Comparison of ENCODE assay signal across 1 mouse cellular context in genomic region chr6:83165607-83166242, GRCm38 (mm10).
TF ChIP-seq lines count a peak whose summit lies in the region.

TSS of gene Dctn1 (plus strand) at chr6:83165920.

TF ChIP-seq in CH12.LX, 34 proteins besides CTCF, POLR2A, EP300 and RAD21 (continued from another document):
- no peak for TF ChIP-seq PAX5 (IDR thresholded peaks at IDR 0.05; ENCODE audit: low read length)
- peak; percentile 58; the same call in 1 of the 2 replicates for TF ChIP-seq NELFE (IDR thresholded peaks at IDR 0.05; ENCODE audit: low read depth, low read length)
- TF ChIP-seq SMC3 (IDR thresholded peaks at IDR 0.05; ENCODE audit: low read depth, low read length), result peak; percentile 39
- peak; percentile 44 for TF ChIP-seq TCF12 (IDR thresholded peaks at IDR 0.05; ENCODE audit: low read depth, low read length)
- TF ChIP-seq UBTF (IDR thresholded peaks at IDR 0.05; ENCODE audit: low read depth, low read length), result no peak
- TF ChIP-seq ZNF384 (IDR thresholded peaks at IDR 0.05; ENCODE audit: low read depth, low read length), result no peak
- TF ChIP-seq KAT2A (IDR thresholded peaks at IDR 0.05; ENCODE audit: insufficient replicate concordance, low read length), result no peak
- TF ChIP-seq JUN (IDR thresholded peaks at IDR 0.05; ENCODE audit: insufficient read depth, low read depth, low read length), result no peak
- peak; percentile 58 for TF ChIP-seq MAZ (IDR thresholded peaks at IDR 0.05; ENCODE audit: low read depth, low read length)
- TF ChIP-seq POLR2AphosphoS2 (IDR thresholded peaks at IDR 0.05; ENCODE audit: low read depth, low read length), result no peak
- no peak for TF ChIP-seq ZMIZ1 (IDR thresholded peaks at IDR 0.05; ENCODE audit: low read depth, low read length)
- TF ChIP-seq RCOR1 (conservative IDR thresholded peaks at IDR 0.05; ENCODE audit: low read depth, low read length), result 0 out of 2 replicates have a peak, but pooled peaks have one; percentile 6
- peak; percentile 79 for TF ChIP-seq HCFC1 (IDR thresholded peaks at IDR 0.05; ENCODE audit: low read depth, low read length)
- no peak for TF ChIP-seq MAFK (IDR thresholded peaks at IDR 0.05; ENCODE audit: insufficient replicate concordance, low read length)
- no peak for TF ChIP-seq MEF2A (IDR thresholded peaks at IDR 0.05; ENCODE audit: borderline replicate concordance, low read depth, low read length)
- TF ChIP-seq CHD1 (IDR thresholded peaks at IDR 0.05; ENCODE audit: low read depth, low read length), result no peak
- no peak for TF ChIP-seq E2F4 (IDR thresholded peaks at IDR 0.05; ENCODE audit: insufficient replicate concordance, low read depth, low read length)
- TF ChIP-seq MYC (IDR thresholded peaks at IDR 0.05; ENCODE audit: low read depth, low read length), result no peak
- no peak for TF ChIP-seq GABPA (IDR thresholded peaks at IDR 0.05; ENCODE audit: insufficient replicate concordance, low read depth, low read length)
- peak; percentile 95 for TF ChIP-seq NRF1 (IDR thresholded peaks at IDR 0.05; ENCODE audit: low read depth, low read length)
- TF ChIP-seq TBP (conservative IDR thresholded peaks at IDR 0.05; ENCODE audit: low read depth, low read length), result 0 out of 2 replicates have a peak, but pooled peaks have one; percentile 14
- peak; percentile 100 for TF ChIP-seq MAX (IDR thresholded peaks at IDR 0.05; ENCODE audit: low read length)
- peak; percentile 71 for TF ChIP-seq MXI1 (IDR thresholded peaks at IDR 0.05; ENCODE audit: low read depth, low read length)
